Mouse (Mus musculus) myocyte (in vitro differentiated cells): ENCODE measurements around the gene Slc29a1.

Source experiments
- E2F4 ChIP-seq: IDR thresholded peaks from one replicate; pipeline ENCODE4 v1.6.1; 2011; ENCODE audit warnings: mild to moderate bottlenecking, control low read depth, moderate library complexity; ENCODE audit not compliant: insufficient read depth
- POLR2A ChIP-seq: IDR thresholded peaks from one replicate; pipeline ENCODE4 v1.6.1; 2011; ENCODE audit warnings: low read depth, mild to moderate bottlenecking, control low read depth, moderate library complexity; ENCODE audit not compliant: insufficient read length
- POLR2AphosphoS2 ChIP-seq: IDR thresholded peaks from one replicate; pipeline ENCODE4 v1.6.1; 2011; ENCODE audit warnings: low read depth, control low read depth; ENCODE audit not compliant: insufficient read length
- TCF12 ChIP-seq: IDR thresholded peaks from one replicate; pipeline ENCODE4 v1.6.1; 2011; ENCODE audit warnings: mild to moderate bottlenecking, control low read depth; ENCODE audit not compliant: poor library complexity, insufficient read depth, severe bottlenecking
- TCF3 ChIP-seq: IDR thresholded peaks from one replicate; pipeline ENCODE4 v1.6.1; 2011; ENCODE audit warnings: low read depth, control low read depth; ENCODE audit not compliant: insufficient read length
- USF1 ChIP-seq: IDR thresholded peaks from one replicate; pipeline ENCODE4 v1.6.1; 2011; ENCODE audit warnings: low read depth, mild to moderate bottlenecking, control low read depth, moderate library complexity

GRCm38 (mm10) chr17:45591701-45592605 lies 7.5 kb downstream of the Slc29a1 start:
- peak; percentile 61 for TF ChIP-seq POLR2AphosphoS2
- no peak for TF ChIP-seq USF1
- peak; percentile 38 for TF ChIP-seq POLR2A
- TF ChIP-seq TCF3: no peak
- TF ChIP-seq TCF12: no peak
- no peak for TF ChIP-seq E2F4
